Mouse (Mus musculus): ENCODE measurements around the gene Kif26b. TPM values are rescaled to one million over a fixed set of nuclear protein-coding genes. Genes with fewer than 3 reads are reported as not detected.

Kif26b gene
- total and polyA plus RNA-seq, 3 experiments, result 0.04 to 0.16 TPM; not detected in 1

DNA sequence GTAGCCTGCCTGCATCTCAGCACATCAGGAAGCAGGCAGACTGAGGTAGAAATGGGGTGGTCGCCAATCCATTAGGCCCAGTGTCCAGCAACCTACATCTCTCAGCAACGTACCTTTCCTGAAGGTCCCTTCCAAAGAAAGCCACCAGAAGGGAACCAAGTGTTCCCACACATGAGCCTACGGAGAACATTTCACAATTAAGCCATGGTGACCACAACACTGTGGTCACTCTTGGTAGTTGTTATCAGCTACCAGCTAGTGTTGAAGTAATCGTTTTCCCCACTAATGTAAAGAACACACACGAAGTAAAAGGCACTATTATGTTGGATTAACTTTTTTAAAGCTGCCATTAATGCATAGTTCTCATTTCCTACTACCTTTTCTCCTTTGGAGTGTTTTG is 37.2 kb upstream of the Kif26b start:
- Histone ChIP-seq H3K36me3 (replicated peaks) (no peaks in the 10 kb centered on the region), H3K9me3 (replicated peaks) (no peaks in the 10 kb centered on the region), H3K4me1 (ENCODE audit: insufficient read depth, low read depth, low read length) (no peaks in the 10 kb centered on the region), H3K4me3 (ENCODE audit: low read depth, low read length) (no peak overlapping the region), H3K27me3 (ENCODE audit: insufficient read depth, low read length) (peaks cover 18% of the 10 kb centered on the region)
- ATAC-seq (ENCODE audit: extremely low read depth, insufficient number of reproducible peaks, low FRiP score, poor library complexity, severe bottlenecking) (no peak), DNase-seq (ENCODE audit: low spot score) (no peak)
- TF ChIP-seq GATA1 (IDR thresholded peaks at IDR 0.05; ENCODE audit: borderline replicate concordance, low read length) (no peak), CTCF (IDR thresholded peaks at IDR 0.05; ENCODE audit: low read depth, low read length) (no peak), POLR2AphosphoS5 (IDR thresholded peaks at IDR 0.05; ENCODE audit: insufficient replicate concordance, low read depth, low read length) (no peak), GATA2 (IDR thresholded peaks at IDR 0.05; ENCODE audit: borderline replicate concordance, low read depth, low read length) (no peak), TAL1 (conservative IDR thresholded peaks at IDR 0.05; ENCODE audit: low read depth, low read length) (no peak)

DNA sequence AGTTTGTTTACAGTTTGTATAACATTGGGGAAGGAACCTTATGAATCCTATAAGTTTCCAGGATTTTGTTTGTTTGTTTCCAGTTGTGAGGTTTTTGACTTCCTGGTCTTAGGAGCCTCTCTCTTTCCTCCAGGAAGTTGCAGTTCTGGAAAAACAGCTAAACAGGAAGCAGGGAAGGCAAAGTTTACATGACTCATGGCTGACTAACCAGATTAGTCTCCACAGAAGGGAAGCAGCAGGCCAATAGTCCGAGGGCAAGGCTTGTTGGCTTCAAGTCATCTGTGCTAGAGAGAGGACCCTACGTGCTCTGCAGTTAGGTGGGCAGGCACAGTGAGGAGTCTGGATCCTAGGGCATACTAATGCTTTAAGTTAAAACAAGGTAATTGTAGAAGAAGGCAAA is 36.4 kb upstream of the Kif26b start:
- H3K36me3 ChIP-seq (replicated peaks), result no peaks in the 10 kb centered on the region
- no peak for ATAC-seq (ENCODE audit: extremely low read depth, insufficient number of reproducible peaks, low FRiP score, poor library complexity, severe bottlenecking)
- no peaks in the 10 kb centered on the region for H3K9me3 ChIP-seq (replicated peaks)
- TF ChIP-seq POLR2AphosphoS5 (IDR thresholded peaks at IDR 0.05; ENCODE audit: insufficient replicate concordance, low read depth, low read length) (no peak), TAL1 (conservative IDR thresholded peaks at IDR 0.05; ENCODE audit: low read depth, low read length) (no peak), CTCF (IDR thresholded peaks at IDR 0.05; ENCODE audit: low read depth, low read length) (no peak), GATA2 (IDR thresholded peaks at IDR 0.05; ENCODE audit: borderline replicate concordance, low read depth, low read length) (no peak), GATA1 (IDR thresholded peaks at IDR 0.05; ENCODE audit: borderline replicate concordance, low read length) (no peak)
- no peaks in the 10 kb centered on the region for H3K4me1 ChIP-seq (ENCODE audit: insufficient read depth, low read depth, low read length)
- peaks cover 17% of the 10 kb centered on the region for H3K27me3 ChIP-seq (ENCODE audit: insufficient read depth, low read length)
- no peak overlapping the region for H3K4me3 ChIP-seq (ENCODE audit: low read depth, low read length)
- no peak for DNase-seq (ENCODE audit: low spot score)

DNA sequence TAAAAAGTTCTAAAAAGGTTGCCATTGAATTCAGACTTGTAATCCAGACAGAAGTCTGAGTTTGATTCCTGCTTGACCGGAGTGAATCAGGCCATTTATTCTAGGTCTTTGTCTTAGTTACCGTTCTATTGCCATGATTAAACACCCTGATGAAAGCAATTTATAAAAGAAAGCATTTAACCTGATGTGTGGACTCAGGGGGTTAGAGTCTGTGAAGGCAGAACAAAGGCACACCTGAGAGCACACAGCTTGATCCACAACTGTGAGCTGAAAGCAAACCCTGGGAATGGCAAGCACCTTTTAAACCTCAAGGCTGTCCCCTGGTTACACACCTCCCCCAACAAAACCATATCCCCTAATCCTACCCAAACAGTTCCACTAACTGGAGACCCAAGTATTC is 32.7 kb upstream of the Kif26b start:
- no peaks in the 10 kb centered on the region for H3K9me3 ChIP-seq (replicated peaks)
- H3K4me1 ChIP-seq (ENCODE audit: insufficient read depth, low read depth, low read length), result no peaks in the 10 kb centered on the region
- no peaks in the 10 kb centered on the region for H3K36me3 ChIP-seq (replicated peaks)
- TF ChIP-seq CTCF (IDR thresholded peaks at IDR 0.05; ENCODE audit: low read depth, low read length) (no peak), GATA1 (IDR thresholded peaks at IDR 0.05; ENCODE audit: borderline replicate concordance, low read length) (no peak), TAL1 (conservative IDR thresholded peaks at IDR 0.05; ENCODE audit: low read depth, low read length) (no peak), POLR2AphosphoS5 (IDR thresholded peaks at IDR 0.05; ENCODE audit: insufficient replicate concordance, low read depth, low read length) (no peak), GATA2 (IDR thresholded peaks at IDR 0.05; ENCODE audit: borderline replicate concordance, low read depth, low read length) (no peak)
- DNase-seq (ENCODE audit: low spot score) (no peak), ATAC-seq (ENCODE audit: extremely low read depth, insufficient number of reproducible peaks, low FRiP score, poor library complexity, severe bottlenecking) (no peak)
- H3K27me3 ChIP-seq (ENCODE audit: insufficient read depth, low read length), result peaks cover 11% of the 10 kb centered on the region; the same call in 1 of the 2 replicates
- H3K4me3 ChIP-seq (ENCODE audit: low read depth, low read length), result no peak overlapping the region

DNA sequence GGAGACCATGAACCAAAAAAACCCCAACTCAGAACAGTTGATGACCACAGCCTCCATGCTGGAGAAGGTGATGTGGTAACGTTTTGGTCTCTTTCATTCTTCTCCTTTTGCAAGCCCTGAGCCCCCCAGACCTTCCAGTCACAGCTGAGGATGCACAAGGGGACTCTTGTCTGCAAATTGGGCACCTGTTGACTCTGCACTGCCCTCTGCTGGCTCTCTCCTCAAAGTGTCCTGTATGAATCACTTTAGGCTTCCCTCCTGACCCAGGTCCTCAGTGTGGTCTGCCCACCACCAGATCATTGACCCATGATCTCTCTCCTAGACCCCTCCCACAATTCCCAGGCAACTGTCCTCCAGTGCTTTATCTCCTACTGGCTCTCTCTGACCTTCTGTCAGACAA is 32.1 kb upstream of the Kif26b start:
- ATAC-seq (ENCODE audit: extremely low read depth, insufficient number of reproducible peaks, low FRiP score, poor library complexity, severe bottlenecking) (no peak), DNase-seq (ENCODE audit: low spot score) (peak; percentile 11)
- Histone ChIP-seq H3K4me3 (ENCODE audit: low read depth, low read length) (no peak overlapping the region), H3K27me3 (ENCODE audit: insufficient read depth, low read length) (peaks cover 8% of the 10 kb centered on the region; the same call in 1 of the 2 replicates), H3K4me1 (ENCODE audit: insufficient read depth, low read depth, low read length) (no peaks in the 10 kb centered on the region), H3K36me3 (replicated peaks) (no peaks in the 10 kb centered on the region), H3K9me3 (replicated peaks) (no peaks in the 10 kb centered on the region)
- TF ChIP-seq GATA1 (IDR thresholded peaks at IDR 0.05; ENCODE audit: borderline replicate concordance, low read length) (no peak), CTCF (IDR thresholded peaks at IDR 0.05; ENCODE audit: low read depth, low read length) (peak; percentile 21; the same call in 1 of the 2 replicates)

DNA sequence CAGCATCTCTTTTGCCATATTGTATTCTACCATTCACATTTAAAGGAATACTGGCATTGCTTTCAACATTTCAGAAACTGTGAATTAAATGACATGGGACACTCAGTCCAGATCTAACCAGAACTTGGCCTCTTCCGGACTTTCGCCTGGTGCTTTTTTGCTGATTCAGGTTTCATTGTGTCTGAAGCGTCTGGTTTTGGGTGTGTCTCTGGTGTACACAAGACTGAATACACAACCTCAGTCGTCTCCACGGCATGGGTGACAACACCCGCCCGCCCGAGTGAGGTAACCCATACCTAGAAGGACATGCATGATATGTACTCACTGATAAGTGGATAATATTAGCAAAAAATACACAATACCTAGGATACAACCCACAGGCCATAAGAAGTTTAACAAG is 22.0 kb upstream of the Kif26b start:
- Histone ChIP-seq H3K36me3 (replicated peaks) (no peaks in the 10 kb centered on the region), H3K4me3 (ENCODE audit: low read depth, low read length) (no peak overlapping the region), H3K9me3 (replicated peaks) (no peaks in the 10 kb centered on the region), H3K27me3 (ENCODE audit: insufficient read depth, low read length) (peaks cover 5% of the 10 kb centered on the region), H3K4me1 (ENCODE audit: insufficient read depth, low read depth, low read length) (no peaks in the 10 kb centered on the region)
- ATAC-seq (ENCODE audit: extremely low read depth, insufficient number of reproducible peaks, low FRiP score, poor library complexity, severe bottlenecking) (no peak), DNase-seq (ENCODE audit: low spot score) (no peak)
- TF ChIP-seq TAL1 (conservative IDR thresholded peaks at IDR 0.05; ENCODE audit: low read depth, low read length), result no peak
- TF ChIP-seq CTCF (IDR thresholded peaks at IDR 0.05; ENCODE audit: low read depth, low read length), result no peak
- no peak for TF ChIP-seq GATA1 (IDR thresholded peaks at IDR 0.05; ENCODE audit: borderline replicate concordance, low read length)
- TF ChIP-seq GATA2 (IDR thresholded peaks at IDR 0.05; ENCODE audit: borderline replicate concordance, low read depth, low read length), result no peak
- TF ChIP-seq POLR2AphosphoS5 (IDR thresholded peaks at IDR 0.05; ENCODE audit: insufficient replicate concordance, low read depth, low read length), result no peak

DNA sequence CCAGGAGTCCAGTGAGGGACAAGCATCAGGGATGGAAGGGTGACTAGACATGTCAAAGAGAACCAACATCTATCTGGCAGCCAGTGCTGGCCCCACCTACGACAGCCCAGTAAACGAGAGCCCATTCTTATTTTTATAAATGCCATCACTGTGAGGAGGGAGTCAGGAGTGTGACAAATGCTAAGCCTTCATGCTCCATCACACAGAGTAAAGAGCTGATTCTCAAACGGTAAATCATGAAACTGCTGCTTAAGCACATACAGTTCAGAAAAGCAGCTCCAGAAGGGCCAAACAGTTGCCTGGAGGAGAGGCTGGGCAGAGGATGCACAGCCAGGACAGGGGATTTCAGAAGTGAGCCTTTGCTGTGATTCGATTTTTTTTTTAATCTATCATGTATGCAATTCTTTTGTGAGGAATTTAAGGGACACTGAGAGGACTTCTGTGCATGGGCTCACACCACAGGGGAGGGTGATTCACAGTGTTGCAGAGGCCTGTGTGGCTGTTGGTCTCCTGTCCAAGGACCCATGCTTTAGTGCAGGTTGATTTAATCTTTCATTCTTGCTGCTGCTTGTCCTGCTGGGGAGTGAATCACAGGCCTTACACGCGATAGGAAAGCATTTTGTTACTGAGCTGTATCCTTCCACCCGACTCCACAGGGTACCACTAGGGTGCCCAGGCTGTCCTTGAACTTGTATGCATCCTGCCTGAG is 16.4 kb upstream of the Kif26b start:
- ATAC-seq (ENCODE audit: extremely low read depth, insufficient number of reproducible peaks, low FRiP score, poor library complexity, severe bottlenecking) (no peak), DNase-seq (ENCODE audit: low spot score) (no peak)
- TF ChIP-seq TAL1 (conservative IDR thresholded peaks at IDR 0.05; ENCODE audit: low read depth, low read length) (no peak), GATA2 (IDR thresholded peaks at IDR 0.05; ENCODE audit: borderline replicate concordance, low read depth, low read length) (no peak), CTCF (IDR thresholded peaks at IDR 0.05; ENCODE audit: low read depth, low read length) (no peak), POLR2AphosphoS5 (IDR thresholded peaks at IDR 0.05; ENCODE audit: insufficient replicate concordance, low read depth, low read length) (no peak), GATA1 (IDR thresholded peaks at IDR 0.05; ENCODE audit: borderline replicate concordance, low read length) (no peak)
- Histone ChIP-seq H3K9me3 (replicated peaks) (no peaks in the 10 kb centered on the region), H3K4me1 (ENCODE audit: insufficient read depth, low read depth, low read length) (no peaks in the 10 kb centered on the region), H3K36me3 (replicated peaks) (no peaks in the 10 kb centered on the region), H3K27me3 (ENCODE audit: insufficient read depth, low read length) (peaks cover 4% of the 10 kb centered on the region; the same call in 1 of the 2 replicates), H3K4me3 (ENCODE audit: low read depth, low read length) (no peak overlapping the region)

Data from G1E (cell line).